Mouse (Mus musculus): ENCODE results near the gene Tnxb. TPM values are rescaled to one million over a fixed set of nuclear protein-coding genes. Genes with fewer than 3 reads are reported as not detected.

Gene Tnxb
- polyA plus RNA-seq, 1 experiment from 2014 or later, result 0.09 TPM

DNA sequence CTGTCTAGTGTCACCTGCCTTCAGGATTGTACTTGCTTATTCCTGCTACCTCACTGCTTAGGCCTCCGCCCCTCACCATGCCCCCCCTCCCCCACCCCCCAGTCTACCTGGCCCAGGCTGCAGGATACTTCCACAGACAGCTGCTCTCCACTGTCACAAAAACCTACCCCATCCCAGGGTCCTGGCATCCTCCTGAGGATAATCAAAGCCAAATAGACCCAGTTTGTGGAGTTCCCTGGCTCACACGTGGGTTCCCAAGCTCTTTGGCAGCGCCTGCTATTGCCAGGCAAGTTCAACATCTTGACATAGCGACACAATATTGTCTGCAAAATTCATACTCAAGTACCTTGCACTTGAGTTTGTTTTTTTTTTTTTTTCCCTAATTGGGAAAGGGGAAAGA, 10.3 kb downstream of the Tnxb start:
- peaks cover 71% of the 10 kb centered on the region for H3K27me3 ChIP-seq
- H3K4me3 ChIP-seq, result no peak overlapping the region
- ATAC-seq (ENCODE audit: low FRiP score, low read depth), result no peak
- H3K4me1 ChIP-seq, result peaks cover 22% of the 10 kb centered on the region
- H3K36me3 ChIP-seq, result no peaks in the 10 kb centered on the region
- no peak overlapping the region for H3K9ac ChIP-seq
- no peak overlapping the region for H3K4me2 ChIP-seq (replicated peaks)
- H3K9me3 ChIP-seq, result no peaks in the 10 kb centered on the region
- 79% methylated on average over 4 of the region's 4 CpGs for whole genome bisulfite sequencing
- no peak overlapping the region for H3K27ac ChIP-seq

DNA sequence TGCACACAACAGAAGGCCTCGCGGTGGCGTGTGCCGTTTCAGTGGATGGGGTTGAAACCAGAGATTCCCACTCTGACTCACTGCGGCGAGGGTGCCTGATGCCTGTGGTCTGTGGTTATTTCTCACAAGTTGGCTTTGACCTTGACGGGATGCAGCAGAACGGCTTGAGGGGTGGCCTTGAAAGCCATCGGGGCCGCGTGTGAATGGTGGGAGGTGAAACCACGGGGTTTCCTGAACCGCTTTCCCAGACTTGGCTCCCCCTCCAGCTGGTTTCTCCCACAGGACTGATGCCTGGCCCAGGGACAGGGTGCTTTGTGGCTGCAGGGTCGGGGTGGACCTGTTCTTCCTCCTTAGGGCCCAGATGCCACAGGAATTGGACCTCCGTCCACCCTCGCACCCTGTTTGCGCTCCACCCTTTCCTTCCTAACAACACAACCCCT, 10.8 kb downstream of the Tnxb start:
- H3K9ac ChIP-seq, result no peak overlapping the region
- H3K4me1 ChIP-seq, result peaks cover 22% of the 10 kb centered on the region
- H3K4me3 ChIP-seq, result no peak overlapping the region
- no peak overlapping the region for H3K4me2 ChIP-seq (replicated peaks)
- peaks cover 68% of the 10 kb centered on the region for H3K27me3 ChIP-seq
- WGBS, result 67% methylated on average over 17 of the region's 17 CpGs
- H3K36me3 ChIP-seq, result no peaks in the 10 kb centered on the region
- no peaks in the 10 kb centered on the region for H3K9me3 ChIP-seq
- ATAC-seq (ENCODE audit: low FRiP score, low read depth), result no peak
- no peak overlapping the region for H3K27ac ChIP-seq

DNA sequence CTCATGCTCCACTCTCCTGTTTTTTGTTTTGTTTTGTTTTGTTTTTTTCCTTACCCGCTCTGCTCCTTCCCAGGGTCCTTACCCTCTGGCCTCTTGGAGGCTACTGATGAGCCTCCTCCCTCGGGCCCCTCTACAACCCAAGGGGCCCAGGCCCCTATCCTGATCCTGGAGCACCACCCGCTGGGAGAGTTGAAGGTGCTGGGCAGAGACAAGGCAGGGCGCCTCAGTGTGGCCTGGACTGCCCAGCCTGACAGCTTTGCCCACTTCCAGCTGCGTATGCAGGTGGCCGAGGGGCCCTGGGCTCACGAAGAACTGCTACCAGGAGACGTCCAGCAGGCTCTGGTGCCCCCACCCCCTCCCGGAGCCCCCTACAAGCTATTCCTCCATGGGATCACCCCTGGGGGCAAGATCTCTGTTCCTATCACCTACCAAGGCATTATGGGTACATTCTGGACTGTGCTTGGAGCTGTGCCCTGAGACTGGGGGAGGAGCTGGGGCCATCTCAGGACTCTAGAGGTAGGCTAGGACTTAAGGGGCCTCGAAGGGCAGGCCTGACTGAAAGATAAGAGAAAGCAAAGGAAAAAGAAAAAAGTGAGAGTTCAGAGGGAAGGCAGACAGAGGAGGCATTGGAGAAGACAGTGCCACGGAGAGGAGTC, 11.7 kb downstream of the Tnxb start:
- ATAC-seq (ENCODE audit: low FRiP score, low read depth), result no peak
- Histone ChIP-seq H3K4me3 (no peak overlapping the region), H3K4me2 (replicated peaks) (no peak overlapping the region), H3K36me3 (no peaks in the 10 kb centered on the region), H3K27me3 (peaks cover 60% of the 10 kb centered on the region), H3K9me3 (no peaks in the 10 kb centered on the region), H3K4me1 (peaks cover 22% of the 10 kb centered on the region), H3K27ac (no peak overlapping the region), H3K9ac (no peak overlapping the region)
- WGBS, result 69% methylated on average over 11 of the region's 11 CpGs

GRCm38 (mm10) chr17:34683179-34683578, 12.8 kb downstream of the Tnxb start:
- no peak for ATAC-seq (ENCODE audit: low FRiP score, low read depth)
- 84% methylated on average over 8 of the region's 8 CpGs for WGBS

DNA sequence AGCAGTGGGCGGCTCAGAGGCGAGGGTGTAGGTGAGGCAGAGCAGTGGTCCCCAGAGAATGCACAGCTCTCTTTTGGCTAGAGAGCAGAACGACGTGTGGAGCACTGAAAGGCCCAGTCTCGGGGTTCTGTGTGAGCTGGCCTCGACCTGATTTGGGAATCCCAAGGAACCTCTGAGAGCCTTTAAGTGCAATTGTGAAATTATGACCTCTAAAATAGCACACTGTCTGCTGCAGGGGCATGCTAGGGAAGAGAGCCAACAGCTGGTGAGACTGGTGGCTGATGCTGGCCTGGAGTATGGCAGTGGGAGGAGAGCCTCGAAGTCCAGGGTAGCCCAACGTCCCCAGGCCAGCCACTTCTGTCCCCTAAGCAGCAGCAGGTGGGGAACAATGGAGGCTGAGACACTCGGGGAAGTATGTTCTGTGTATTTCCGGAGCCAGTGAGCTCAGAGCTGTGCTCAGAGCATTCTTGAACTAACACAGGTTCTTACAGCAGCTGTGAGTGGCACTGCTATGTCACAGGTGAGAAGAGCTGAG, 13.4 kb downstream of the Tnxb start:
- Histone ChIP-seq H3K4me2 (replicated peaks) (no peak overlapping the region), H3K4me1 (peaks cover 22% of the 10 kb centered on the region), H3K9me3 (no peaks in the 10 kb centered on the region), H3K4me3 (no peak overlapping the region), H3K36me3 (no peaks in the 10 kb centered on the region), H3K9ac (no peak overlapping the region), H3K27ac (peak overlapping the region; percentile 10; the same call in 1 of the 2 replicates), H3K27me3 (peaks cover 44% of the 10 kb centered on the region)
- WGBS, result 70% methylated on average over 10 of the region's 10 CpGs
- no peak for ATAC-seq (ENCODE audit: low FRiP score, low read depth)

More at GRCm38 (mm10) chr17:34683179-34683578, 12.8 kb downstream of the Tnxb start:
- H3K4me1 ChIP-seq, result peaks cover 22% of the 10 kb centered on the region
- H3K27ac ChIP-seq, result no peak overlapping the region
- H3K4me3 ChIP-seq, result no peak overlapping the region
- no peak overlapping the region for H3K4me2 ChIP-seq (replicated peaks)
- H3K9ac ChIP-seq, result no peak overlapping the region
- peaks cover 50% of the 10 kb centered on the region for H3K27me3 ChIP-seq
- H3K9me3 ChIP-seq, result no peaks in the 10 kb centered on the region
- H3K36me3 ChIP-seq, result no peaks in the 10 kb centered on the region

DNA sequence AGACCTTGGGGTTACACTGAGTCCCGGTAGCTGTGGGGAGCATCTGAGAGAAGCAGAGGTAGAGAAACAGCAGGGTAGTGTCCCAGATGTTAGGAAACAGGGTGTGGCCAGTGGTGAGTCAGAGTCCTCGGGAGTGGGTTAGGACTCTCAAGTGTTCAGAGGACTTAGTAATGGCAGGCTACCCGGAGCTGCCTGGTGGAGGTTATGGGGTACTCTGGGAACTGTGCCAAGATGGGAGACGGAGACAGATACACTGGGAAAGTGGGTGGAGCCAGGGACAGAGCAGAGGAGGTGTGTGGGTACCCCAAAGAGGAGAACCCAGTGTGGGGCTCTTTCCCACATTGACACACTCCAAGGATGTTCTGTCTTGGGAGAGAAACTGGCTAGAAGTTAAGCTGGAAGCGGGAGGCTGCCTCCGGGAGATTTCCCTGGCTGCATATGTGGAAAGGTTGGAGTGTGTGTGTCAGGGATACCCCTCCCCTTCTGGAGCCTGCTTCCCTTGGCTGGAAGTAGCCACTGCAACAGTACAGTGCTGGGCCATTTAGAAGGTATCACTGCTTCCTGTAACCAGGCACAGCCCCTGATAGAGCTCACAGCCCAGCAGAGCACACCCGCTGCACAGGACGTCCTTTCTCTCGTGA, 14.0 kb downstream of the Tnxb start:
- no peaks in the 10 kb centered on the region for H3K9me3 ChIP-seq
- 46% methylated on average over 9 of the region's 9 CpGs for WGBS
- H3K4me1 ChIP-seq, result peaks cover 22% of the 10 kb centered on the region
- H3K9ac ChIP-seq, result no peak overlapping the region
- no peaks in the 10 kb centered on the region for H3K36me3 ChIP-seq
- H3K4me3 ChIP-seq, result no peak overlapping the region
- no peak overlapping the region for H3K4me2 ChIP-seq (replicated peaks)
- 0 out of 2 replicates have a peak, but pooled peaks have one; percentile 8 for ATAC-seq (ENCODE audit: low FRiP score, low read depth)
- H3K27me3 ChIP-seq, result peaks cover 38% of the 10 kb centered on the region
- peak overlapping the region; percentile 10; the same call in 1 of the 2 replicates for H3K27ac ChIP-seq

GRCm38 (mm10) chr17:34685120-34686110, 15.1 kb downstream of the Tnxb start:
- Histone ChIP-seq H3K27me3 (peaks cover 27% of the 10 kb centered on the region), H3K27ac (no peak overlapping the region), H3K4me3 (no peak overlapping the region), H3K36me3 (no peaks in the 10 kb centered on the region), H3K4me1 (peaks cover 22% of the 10 kb centered on the region), H3K9ac (no peak overlapping the region), H3K9me3 (no peaks in the 10 kb centered on the region), H3K4me2 (replicated peaks) (no peak overlapping the region)
- ATAC-seq (ENCODE audit: low FRiP score, low read depth), result 0 out of 2 replicates have a peak, but pooled peaks have one; percentile 4
- 75% methylated on average over 28 of the region's 28 CpGs for WGBS

DNA sequence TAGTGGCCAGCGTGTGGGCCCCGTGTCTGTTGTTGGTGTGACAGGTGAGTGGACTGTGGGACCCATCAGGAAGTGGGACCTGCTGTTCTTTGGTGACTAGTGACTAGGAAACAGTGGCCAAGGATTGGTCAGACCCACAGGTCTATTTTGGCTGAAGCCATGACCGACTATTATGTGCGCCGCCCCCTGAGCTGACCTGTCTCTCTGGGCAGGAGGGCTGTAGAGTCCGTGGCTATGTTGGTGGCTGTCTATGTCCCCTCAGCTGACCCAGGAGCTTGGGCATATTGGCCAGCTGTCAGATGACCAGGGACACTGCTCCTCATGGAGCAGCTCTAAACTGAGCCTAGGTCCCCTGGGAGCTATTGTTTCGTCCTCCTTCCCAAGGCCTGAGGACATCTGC, 18.6 kb downstream of the Tnxb start:
- Histone ChIP-seq H3K36me3 (no peaks in the 10 kb centered on the region), H3K4me1 (peaks cover 15% of the 10 kb centered on the region), H3K4me2 (replicated peaks) (no peak overlapping the region), H3K9ac (no peak overlapping the region), H3K27me3 (0 out of 2 replicates have a peak, but pooled peaks cover 7% of the 10 kb centered on the region), H3K9me3 (no peaks in the 10 kb centered on the region), H3K4me3 (no peak overlapping the region), H3K27ac (no peak overlapping the region)
- no peak for ATAC-seq (ENCODE audit: low FRiP score, low read depth)
- 93% methylated on average over 7 of the region's 7 CpGs for WGBS

GRCm38 (mm10) chr17:34690458-34690857, 20.1 kb downstream of the Tnxb start:
- WGBS, result 59% methylated on average over 4 of the region's 4 CpGs
- ATAC-seq (ENCODE audit: low FRiP score, low read depth), result no peak

DNA sequence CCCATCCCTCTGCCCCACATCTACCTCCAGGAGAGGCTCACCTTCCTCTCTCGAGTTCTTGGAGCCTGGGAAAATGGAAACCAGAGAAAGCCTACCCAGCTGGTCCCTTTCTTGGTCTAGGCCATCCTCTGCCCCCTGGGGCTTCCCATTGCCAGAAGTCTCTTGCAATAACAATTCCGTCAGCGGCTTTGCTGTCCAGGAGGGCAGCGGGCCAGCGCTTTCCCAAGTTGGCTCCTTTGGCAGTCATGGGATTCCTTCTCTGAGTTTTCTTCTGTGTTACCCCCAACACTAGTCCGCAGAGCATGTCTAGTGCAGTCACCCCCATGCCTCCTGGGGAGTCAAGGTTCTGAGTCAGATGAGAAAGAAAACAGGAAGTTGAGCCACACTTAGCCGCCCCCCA, 22.6 kb downstream of the Tnxb start:
- Histone ChIP-seq H3K27me3 (0 out of 2 replicates have a peak, but pooled peaks cover 4% of the 10 kb centered on the region), H3K4me2 (replicated peaks) (no peak overlapping the region), H3K9ac (no peak overlapping the region), H3K4me1 (no peaks in the 10 kb centered on the region), H3K36me3 (no peaks in the 10 kb centered on the region), H3K27ac (no peak overlapping the region), H3K4me3 (no peak overlapping the region), H3K9me3 (no peaks in the 10 kb centered on the region)
- ATAC-seq (ENCODE audit: low FRiP score, low read depth), result no peak
- 71% methylated on average over 7 of the region's 7 CpGs for WGBS

More at GRCm38 (mm10) chr17:34690458-34690857, 20.1 kb downstream of the Tnxb start:
- Histone ChIP-seq H3K9me3 (no peaks in the 10 kb centered on the region), H3K4me1 (peaks cover 1% of the 10 kb centered on the region; the same call in 1 of the 2 replicates), H3K9ac (no peak overlapping the region), H3K27me3 (0 out of 2 replicates have a peak, but pooled peaks cover 7% of the 10 kb centered on the region), H3K4me3 (no peak overlapping the region), H3K36me3 (no peaks in the 10 kb centered on the region), H3K4me2 (replicated peaks) (no peak overlapping the region), H3K27ac (no peak overlapping the region)

GRCm38 (mm10) chr17:34699575-34700408, 29.5 kb downstream of the Tnxb start:
- no peak overlapping the region for H3K4me3 ChIP-seq
- no peak overlapping the region; the same call in 1 of the 2 replicates for H3K27ac ChIP-seq

More at GRCm38 (mm10) chr17:34699575-34700408, 29.5 kb downstream of the Tnxb start:
- no peaks in the 10 kb centered on the region for H3K27me3 ChIP-seq
- H3K9ac ChIP-seq, result peak overlapping the region; percentile 13; the same call in 1 of the 2 replicates
- no peaks in the 10 kb centered on the region for H3K36me3 ChIP-seq
- H3K9me3 ChIP-seq, result no peaks in the 10 kb centered on the region
- H3K4me2 ChIP-seq (replicated peaks), result no peak overlapping the region
- peaks cover 11% of the 10 kb centered on the region; the same call in 1 of the 2 replicates for H3K4me1 ChIP-seq
- no peak for ATAC-seq (ENCODE audit: low FRiP score, low read depth)
- whole genome bisulfite sequencing, result 42% methylated on average over 14 of the region's 14 CpGs
